Mouse (Mus musculus) 3T3-L1 (cell line): ENCODE measurements around the gene Dchs1.

Source experiments
- DNase-seq: peaks from one replicate; pipeline ENCODE4 v3.0.0-alpha.2; 2015; ENCODE audit warnings: low read depth, low spot score

Gene Dchs1

GRCm38 (mm10) chr7:105787285-105788140 lies at the start of gene Dchs1:
TSS of gene Dchs1 (minus strand) at chr7:105787654.
- no peak for DNase-seq

- DNase-seq, result no peak
These were observed 36.8 kb upstream of the Dchs1 start for GRCm38 (mm10) chr7:105824281-105824680.

GRCm38 (mm10) chr7:105818483-105818882 lies 31.0 kb upstream of the Dchs1 start:
- DNase-seq, result peak; percentile 70

GRCm38 (mm10) chr7:105816736-105817135 lies 29.3 kb upstream of the Dchs1 start:
- DNase-seq, result peak; percentile 60

GRCm38 (mm10) chr7:105813326-105813725 lies 25.9 kb upstream of the Dchs1 start:
- no peak for DNase-seq

DNA sequence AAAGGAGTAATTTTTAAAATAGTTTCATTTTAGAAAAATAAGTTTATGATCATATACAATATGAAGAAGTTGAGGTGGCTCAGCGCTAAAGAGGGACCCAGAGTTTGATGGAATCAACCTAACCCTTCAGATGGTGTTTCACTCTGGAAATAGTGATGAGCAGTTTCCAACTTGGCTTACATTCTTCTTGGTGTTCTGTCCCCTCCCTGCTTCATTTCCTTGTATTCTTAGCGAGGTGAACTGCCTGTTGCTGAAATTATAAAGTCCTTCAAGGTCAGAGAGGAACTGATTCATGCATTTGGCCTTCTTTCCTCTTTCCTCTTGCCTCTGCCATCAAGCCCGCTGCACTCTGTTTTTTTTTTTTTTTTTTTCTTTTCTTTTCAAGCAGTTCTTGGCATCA lies 25.1 kb upstream of the Dchs1 start:
- DNase-seq, result no peak

DNA sequence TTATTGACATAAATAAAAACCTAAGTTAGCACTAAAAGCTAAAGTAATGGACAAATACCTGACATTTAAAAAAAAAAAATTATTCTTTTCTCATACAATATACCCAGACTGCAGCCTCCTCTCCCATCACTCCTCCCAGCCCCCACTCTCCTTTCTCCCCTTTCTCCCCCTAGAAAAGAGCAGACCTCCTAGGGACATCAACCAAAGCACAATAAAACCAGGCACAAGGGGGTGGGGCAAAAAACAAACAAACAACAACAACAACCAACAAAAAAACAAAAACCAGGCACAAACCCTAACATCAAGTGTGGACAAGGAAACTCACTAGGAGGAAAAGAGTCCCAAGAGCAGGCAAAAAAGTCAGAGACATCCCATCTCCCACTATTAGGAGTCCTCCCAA lies 24.1 kb upstream of the Dchs1 start:
- no peak for DNase-seq

DNA sequence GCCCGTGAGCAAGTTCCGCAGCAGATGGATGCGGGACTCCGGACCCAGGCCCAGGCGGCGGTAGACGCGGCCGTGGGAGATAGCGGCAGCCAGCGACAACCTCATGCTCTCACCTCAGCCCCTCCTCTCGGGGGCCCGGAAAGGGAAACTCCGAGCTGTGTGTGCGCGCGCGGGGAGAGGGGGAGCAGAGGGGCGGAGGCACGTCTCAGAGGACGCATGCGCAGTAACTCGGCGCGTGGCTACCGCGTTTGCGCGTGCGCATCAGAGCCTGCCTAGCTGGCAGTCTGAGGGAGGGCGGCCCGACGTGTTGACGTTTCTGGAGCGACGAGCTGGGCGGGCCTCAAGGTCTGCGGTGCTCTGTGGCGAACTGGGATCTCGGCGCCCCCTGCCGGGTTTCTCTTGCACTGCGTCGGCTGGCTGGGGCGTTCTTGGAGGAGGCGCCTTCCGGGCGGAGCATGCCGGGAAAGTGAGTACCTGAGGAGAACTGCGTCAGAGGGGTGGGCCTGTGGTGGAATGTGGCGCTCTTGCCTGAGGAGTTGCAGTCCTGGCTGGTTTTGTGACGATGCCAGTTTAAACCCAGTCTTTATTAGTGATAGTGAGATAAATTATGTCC lies 23.5 kb upstream of the Dchs1 start, which contains the start of gene Mrpl17:
Gene Mrpl17, minus strand, starts transcription at position 223 of the 613 bp plus-strand sequence.
- peak; percentile 98 for DNase-seq

- DNase-seq, result no peak
These were observed 22.9 kb upstream of the Dchs1 start for GRCm38 (mm10) chr7:105810280-105810876.

- DNase-seq, result no peak
These were observed 22.4 kb upstream of the Dchs1 start for GRCm38 (mm10) chr7:105809836-105810235.

DNA sequence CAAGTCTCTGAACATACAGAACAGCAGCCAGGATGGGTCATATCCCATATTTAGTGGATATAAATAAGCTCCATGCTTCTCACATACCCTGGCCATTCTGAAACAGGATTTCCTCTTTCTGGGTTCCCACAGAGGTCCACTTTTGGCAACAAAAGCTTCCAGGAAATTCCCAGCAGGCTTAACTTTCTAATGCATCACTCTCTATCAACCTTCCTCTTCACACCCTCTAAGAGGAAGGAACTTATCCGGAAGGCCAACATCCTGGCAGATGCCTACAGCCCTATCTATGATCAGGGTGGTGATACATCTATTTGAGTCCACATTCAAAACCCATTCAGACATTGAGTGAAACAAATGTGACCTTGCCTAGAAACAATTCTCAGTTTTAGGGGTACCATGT lies 20.9 kb upstream of the Dchs1 start:
- no peak for DNase-seq

DNA sequence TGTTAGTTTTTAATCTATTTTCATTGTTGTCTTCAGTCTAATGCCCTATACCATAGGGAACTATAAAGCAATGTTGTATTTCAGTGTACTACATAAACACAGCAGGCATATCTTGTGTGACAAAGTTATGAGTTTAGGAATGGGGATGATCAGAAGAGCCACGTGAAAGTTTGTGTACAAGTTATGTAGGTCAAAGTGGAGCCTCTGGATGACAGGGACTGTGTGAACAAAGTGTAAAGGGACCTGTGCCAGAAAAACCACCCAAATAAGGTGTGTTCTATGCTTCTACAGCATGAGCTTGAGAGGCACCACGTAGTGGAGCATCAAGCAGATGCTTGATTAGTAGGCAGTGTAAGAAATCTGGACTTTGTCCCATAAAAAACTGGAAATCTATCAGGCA lies 19.3 kb upstream of the Dchs1 start:
- DNase-seq, result no peak

- no peak for DNase-seq
These were observed 18.7 kb upstream of the Dchs1 start for GRCm38 (mm10) chr7:105806125-105806524.

DNA sequence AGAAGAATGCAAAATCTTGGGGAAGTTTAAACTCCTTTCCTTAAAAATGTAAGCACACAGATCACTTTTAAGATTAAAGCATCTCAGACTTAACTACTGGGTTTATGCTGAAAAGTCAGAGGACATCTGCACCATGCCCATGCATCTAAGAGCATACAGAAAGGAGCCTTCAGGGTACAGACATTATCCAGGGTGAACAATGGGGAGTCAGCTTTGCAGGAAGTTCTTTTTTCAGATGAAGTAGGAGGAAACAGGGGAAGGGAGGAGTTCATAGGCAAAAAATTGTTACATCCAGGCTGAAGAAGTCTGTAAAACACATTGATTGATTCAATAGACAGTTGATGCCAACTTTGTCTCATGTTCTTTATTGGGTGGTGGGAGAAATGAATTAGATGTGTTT lies 16.0 kb upstream of the Dchs1 start:
- DNase-seq, result no peak

DNA sequence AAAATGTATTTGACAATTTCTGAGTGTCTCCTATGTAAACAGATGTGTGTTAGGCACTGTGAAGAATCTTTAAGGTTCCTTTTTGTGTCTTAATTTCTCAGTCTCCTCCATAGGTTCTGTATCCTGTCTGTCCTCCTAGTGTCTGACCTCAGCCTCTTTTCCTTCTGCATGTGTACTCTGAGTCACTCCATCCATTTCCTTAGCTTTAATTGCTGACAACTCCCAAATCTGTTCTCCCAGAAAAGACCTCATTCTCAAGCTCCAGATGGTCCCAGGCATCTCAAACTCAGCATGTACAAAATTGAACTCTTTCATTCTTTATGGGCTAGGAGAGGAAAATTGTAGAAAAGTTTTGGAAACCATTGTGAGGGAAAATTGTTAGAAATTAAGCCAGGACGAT lies 15.3 kb upstream of the Dchs1 start:
- peak; percentile 49 for DNase-seq

GRCm38 (mm10) chr7:105802312-105802711 lies 14.9 kb upstream of the Dchs1 start:
- no peak for DNase-seq

DNA sequence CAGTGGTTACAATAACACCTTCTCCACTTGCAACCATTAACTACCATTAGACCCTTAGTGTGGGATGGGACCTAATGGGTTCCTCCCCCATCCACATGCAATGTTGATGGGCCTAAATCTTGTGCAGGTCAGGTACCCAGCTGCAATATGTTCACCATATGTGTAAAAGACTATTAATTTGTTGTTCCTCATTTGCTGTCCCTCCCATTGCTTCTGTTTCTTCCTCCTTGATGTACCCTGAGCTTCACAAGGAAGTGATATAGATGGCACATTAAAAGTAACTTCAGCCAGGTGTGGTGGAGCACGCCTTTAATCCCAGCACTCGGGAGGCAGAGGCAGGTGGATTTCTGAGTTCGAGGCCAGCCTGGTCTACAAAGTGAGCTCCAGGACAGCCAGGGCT lies 9.5 kb upstream of the Dchs1 start:
- no peak for DNase-seq

- DNase-seq, result no peak
These were observed 8.4 kb upstream of the Dchs1 start for GRCm38 (mm10) chr7:105795759-105796366.

DNA sequence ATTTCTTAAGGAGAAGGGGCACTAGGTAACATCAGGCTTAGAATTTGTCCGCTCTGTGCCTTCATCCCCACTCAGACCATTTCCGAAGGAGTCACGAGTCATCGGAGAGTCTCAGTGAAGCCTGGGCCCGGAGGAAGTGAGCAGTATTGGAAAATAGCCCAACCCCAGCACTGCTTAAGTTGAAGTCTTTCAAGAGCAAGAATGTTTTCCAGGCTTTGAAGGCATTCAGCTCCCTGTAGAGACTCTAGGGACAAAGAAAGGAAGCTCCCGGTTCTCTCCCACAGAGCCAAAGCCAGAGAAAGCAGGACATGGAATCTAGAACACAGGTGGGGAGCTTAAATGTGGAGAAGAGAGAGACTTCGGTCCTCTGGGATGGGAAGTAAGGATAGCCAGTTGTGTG lies 6.2 kb upstream of the Dchs1 start:
- peak; percentile 57 for DNase-seq

DNA sequence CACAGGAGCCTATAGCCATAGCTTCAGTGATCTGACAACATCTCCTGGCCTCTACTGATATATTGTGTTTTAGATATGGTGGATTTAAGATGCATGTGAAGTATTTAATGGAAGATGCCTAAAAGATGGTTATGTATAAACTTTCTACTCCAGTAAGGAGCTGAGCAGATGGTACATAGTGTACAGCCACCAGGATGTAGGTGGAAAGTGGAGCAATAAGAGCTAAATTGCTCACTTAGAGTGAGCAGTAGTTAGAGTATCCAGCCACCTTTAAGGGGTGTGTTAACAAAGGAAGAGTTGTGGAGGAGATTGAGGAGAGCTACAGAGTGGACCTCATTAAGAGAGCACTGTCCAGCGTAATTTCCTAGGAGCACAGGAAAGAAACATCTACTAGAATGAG lies 3.7 kb upstream of the Dchs1 start:
- no peak for DNase-seq

GRCm38 (mm10) chr7:105786506-105787284 lies 759 bp downstream of the Dchs1 start:
- no peak for DNase-seq
